Mouse (Mus musculus) left cerebral cortex, postnatal 10 days (tissue): ENCODE results near the gene Numb. TPM values are rescaled to one million over a fixed set of nuclear protein-coding genes. Genes with fewer than 3 reads are reported as not detected.

Source experiments
- DNase-seq, 2 experiments: peaks; one replicate each; pipeline ENCODE4 v3.0.0; 2021 to 2022; ENCODE audit warnings: low spot score in 2 of 2, mixed read lengths in 1 of 2; ENCODE audit errors: extremely low spot score in 1 of 2
- intact Hi-C: fragments of 180-260 bp; cut with DNase I; formaldehyde crosslinking; loops from one replicate; pipeline ENCODE4 v1.15.1; 2025
- total RNA-seq, 2 experiments: library from RNA; stranded (reverse); gene quantifications; 2 replicates each; pipeline ENCODE4 v1.2.3; 2021

Numb gene
- total RNA-seq, 2 experiments from 2014 or later, result 30.6 to 32.3 TPM

- intact Hi-C loops, result no loop called here
- DNase-seq, result no peak
These were observed 155.7 kb downstream of the Numb start for GRCm38 (mm10) chr12:83765965-83766603.

- intact Hi-C loops, result no loop called here
- no peak for DNase-seq
These were observed 157.2 kb downstream of the Numb start for GRCm38 (mm10) chr12:83764519-83764918.

GRCm38 (mm10) chr12:83764044-83764365, 157.7 kb downstream of the Numb start:
- intact Hi-C loops, result no loop called here
- DNase-seq, result no peak

- peak in 1 of 2 experiments; percentile 72 for DNase-seq
- intact Hi-C loops, result no loop called here
These were observed 158.3 kb downstream of the Numb start, which contains the start of gene Papln for GRCm38 (mm10) chr12:83763311-83764043. TSS of gene Papln (plus strand) at chr12:83763634.

GRCm38 (mm10) chr12:83762706-83763105, 159.0 kb downstream of the Numb start:
- intact Hi-C loops, result no loop called here
- no peak for DNase-seq

- intact Hi-C loops, result no loop called here
- no peak for DNase-seq
These were observed 161.5 kb downstream of the Numb start for GRCm38 (mm10) chr12:83760201-83760600.

- intact Hi-C loops, result no loop called here
- DNase-seq, result no peak
These were observed 163.0 kb downstream of the Numb start for GRCm38 (mm10) chr12:83758735-83759134.

GRCm38 (mm10) chr12:83752495-83752894, 169.2 kb downstream of the Numb start:
- peak in 1 of 2 experiments; percentile 76 for DNase-seq
- intact Hi-C loops, result no loop called here

- intact Hi-C loops, result no loop called here
- no peak for DNase-seq
These were observed 172.5 kb downstream of the Numb start for GRCm38 (mm10) chr12:83749186-83749585.

Other genes starting within 250 kb of the Numb start
- 10 to 100 TPM; 63.2 to 66.8 TPM for gene Psen1, start 233.8 kb downstream of the Numb start, total RNA-seq
- 10 to 100 TPM; 23.1 to 26.2 TPM for gene Papln, start 158.3 kb downstream of the Numb start, total RNA-seq
- gene Riox1, start 28.7 kb upstream of the Numb start, total RNA-seq, result 10 to 100 TPM; 16.6 to 17.1 TPM
- not detected for gene Heatr4, start 62.9 kb upstream of the Numb start, total RNA-seq
- 1 to 10 TPM; 7.6 to 7.7 TPM for gene Acot2, start 65.9 kb upstream of the Numb start, total RNA-seq
- 10 to 100 TPM; 18.6 to 20.2 TPM for gene Acot1, start 87.6 kb upstream of the Numb start, total RNA-seq
- gene Acot4, start 116.4 kb upstream of the Numb start, total RNA-seq, result 1 to 10 TPM; 2.3 to 3.0 TPM
- not detected for gene Gm49366, start 117.0 kb upstream of the Numb start, total RNA-seq
- gene Acot3, start 130.2 kb upstream of the Numb start, total RNA-seq, result 1 to 10 TPM; 1.2 to 1.4 TPM
- gene Acot5, start 147.4 kb upstream of the Numb start, total RNA-seq, result 1 to 10 TPM; 3.6 to 3.9 TPM
- 1 to 10 TPM; 3.2 to 3.3 TPM for gene Acot6, start 178.7 kb upstream of the Numb start, total RNA-seq
- gene Dnal1, start 192.4 kb upstream of the Numb start, total RNA-seq, result 100 to 1,000 TPM in 1 of 2 experiments, 10 to 100 TPM in 1; 99.1 to 107 TPM
- 1 to 10 TPM; 7.0 to 8.5 TPM for gene Pnma1, start 226.6 kb upstream of the Numb start, total RNA-seq